Mouse (Mus musculus) cortical plate, adult 2 months (tissue): ENCODE measurements at regions not wholly inside any gene's neighbourhood (a gene's known extent, or its start where the extent isn't known, plus 50 kb on each side); places are given as distances from the start of the nearest gene placed in this dataset.
A peak's percentile ranks its signal among the peaks of the same experiment; 100 is the strongest.

Source experiments
- CTCF ChIP-seq: fragments of 200-500 bp; IDR thresholded peaks from 2 replicates; pipeline ENCODE4 v1.5.1; 2011; ENCODE audit warnings: mild to moderate bottlenecking, control low read depth, low read length; ENCODE audit not compliant: insufficient read depth; ENCODE audit errors: extremely low read depth
- POLR2A ChIP-seq: fragments of 200-500 bp; IDR thresholded peaks from 2 replicates; pipeline ENCODE4 v1.6.1; 2011; ENCODE audit warnings: mild to moderate bottlenecking, low read length, control low read depth; ENCODE audit not compliant: insufficient read depth; ENCODE audit errors: extremely low read depth

DNA sequence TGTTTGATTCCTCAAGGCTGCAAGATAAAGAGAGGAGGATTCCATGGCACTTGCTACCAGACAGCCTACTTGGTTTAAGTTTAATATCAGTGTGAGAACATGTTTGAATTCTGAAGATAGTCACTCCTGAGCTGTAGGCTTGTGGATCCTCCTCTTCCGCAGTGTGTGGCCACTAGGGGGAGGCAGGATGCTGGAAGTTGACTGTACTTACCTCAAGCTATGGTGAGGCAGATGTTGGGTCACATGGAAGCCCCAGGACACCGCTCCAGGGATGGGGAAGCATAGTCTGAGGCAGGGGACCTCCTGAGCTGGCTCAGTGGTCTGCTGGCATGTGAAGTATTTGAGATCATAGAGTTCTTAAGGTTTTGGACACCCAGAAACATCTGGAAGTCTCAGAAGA, 784.4 kb downstream of the Cntnap5b start:
- TF ChIP-seq CTCF (peak; percentile 49), POLR2A (no peak)
